Mouse (Mus musculus) brain, embryonic 14.5 days (tissue): ENCODE measurements around the gene Slc2a1.

Source experiments
- CTCF ChIP-seq: fragments of 200-500 bp; IDR thresholded peaks from 2 replicates; pipeline ENCODE4 v1.5.1; 2012; ENCODE audit warnings: inconsistent platforms, mild to moderate bottlenecking, moderate library complexity, borderline replicate concordance; ENCODE audit not compliant: insufficient read depth, insufficient read length; ENCODE audit errors: extremely low read depth
- POLR2A ChIP-seq: fragments of 200-500 bp; IDR thresholded peaks from 2 replicates; pipeline ENCODE4 v1.6.1; 2012; ENCODE audit warnings: mild to moderate bottlenecking, inconsistent platforms, borderline replicate concordance; ENCODE audit not compliant: poor library complexity, insufficient read depth, insufficient read length, severe bottlenecking; ENCODE audit errors: extremely low read depth

- TF ChIP-seq POLR2A (peak; percentile 58), CTCF (peak; percentile 45; the same call in 1 of the 2 replicates)
Observed at GRCm38 (mm10) chr4:119108495-119109408, at the start of gene Slc2a1.
